Mouse (Mus musculus): ENCODE results near the gene Mrps12. TPM values are rescaled to one million over a fixed set of nuclear protein-coding genes. Genes with fewer than 3 reads are reported as not detected.
A peak's percentile ranks its signal among the peaks of the same experiment; 100 is the strongest.

Gene Mrps12
- polyA plus RNA-seq, 1 experiment from 2014 or later = 141 TPM

- peaks cover 28% of the 10 kb centered on the region for H3K36me3 ChIP-seq (ENCODE audit: control insufficient read depth, insufficient read depth, low read length)
- peak overlapping the region; percentile 13; the same call in 1 of the 2 replicates for H3K9ac ChIP-seq (ENCODE audit: low read length)
- ATAC-seq (peak; percentile 82), DNase-seq (ENCODE audit: low spot score) (peak; percentile 92)
- H3K4me1 ChIP-seq (ENCODE audit: control insufficient read depth, insufficient read depth, low read length) = no peaks in the 10 kb centered on the region; the same call in 1 of the 2 replicates
- no peaks in the 10 kb centered on the region for H3K27me3 ChIP-seq (replicated peaks; ENCODE audit: control insufficient read depth, insufficient read depth, low read length)
- H3K9me3 ChIP-seq (replicated peaks; ENCODE audit: control insufficient read depth, low read length) = no peaks in the 10 kb centered on the region
- no peak overlapping the region for H3K4me2 ChIP-seq (ENCODE audit: low read length)
- WGBS = 44% methylated on average over 6 of the region's 6 CpGs
- no peak overlapping the region for H3K4me3 ChIP-seq (ENCODE audit: low read depth, low read length)
- H3K27ac ChIP-seq (ENCODE audit: low read depth, low read length) = no peak overlapping the region
Observed at GRCm38 (mm10) chr7:28780067-28780658, 38.5 kb upstream of the Mrps12 start.

GRCm38 (mm10) chr7:28778825-28779224 is 37.2 kb upstream of the Mrps12 start:
- Histone ChIP-seq H3K9ac (ENCODE audit: low read length) (no peak overlapping the region), H3K9me3 (replicated peaks; ENCODE audit: control insufficient read depth, low read length) (no peaks in the 10 kb centered on the region), H3K4me1 (ENCODE audit: control insufficient read depth, insufficient read depth, low read length) (no peaks in the 10 kb centered on the region; the same call in 1 of the 2 replicates), H3K27me3 (replicated peaks; ENCODE audit: control insufficient read depth, insufficient read depth, low read length) (no peaks in the 10 kb centered on the region), H3K4me3 (ENCODE audit: low read depth, low read length) (no peak overlapping the region), H3K36me3 (ENCODE audit: control insufficient read depth, insufficient read depth, low read length) (peaks cover 33% of the 10 kb centered on the region), H3K27ac (ENCODE audit: low read depth, low read length) (no peak overlapping the region), H3K4me2 (ENCODE audit: low read length) (no peak overlapping the region)
- no peak for DNase-seq (ENCODE audit: low spot score)
- no peak for ATAC-seq
- 88% methylated on average over 9 of the region's 9 CpGs for WGBS

- H3K9me3 ChIP-seq (replicated peaks; ENCODE audit: control insufficient read depth, low read length) = no peaks in the 10 kb centered on the region
- DNase-seq (ENCODE audit: low spot score) = no peak
Observed at GRCm38 (mm10) chr7:28775129-28775528, 33.5 kb upstream of the Mrps12 start.

GRCm38 (mm10) chr7:28774164-28774563 is 32.5 kb upstream of the Mrps12 start:
- H3K27ac ChIP-seq (ENCODE audit: low read depth, low read length) = no peak overlapping the region
- DNase-seq (ENCODE audit: low spot score) = no peak
- no peaks in the 10 kb centered on the region for H3K4me1 ChIP-seq (ENCODE audit: control insufficient read depth, insufficient read depth, low read length)
- H3K27me3 ChIP-seq (replicated peaks; ENCODE audit: control insufficient read depth, insufficient read depth, low read length) = no peaks in the 10 kb centered on the region
- no peak overlapping the region for H3K4me2 ChIP-seq (ENCODE audit: low read length)
- ATAC-seq = no peak
- H3K36me3 ChIP-seq (ENCODE audit: control insufficient read depth, insufficient read depth, low read length) = peaks cover 21% of the 10 kb centered on the region
- 81% methylated on average over 12 of the region's 12 CpGs for WGBS
- no peaks in the 10 kb centered on the region for H3K9me3 ChIP-seq (replicated peaks; ENCODE audit: control insufficient read depth, low read length)
- H3K9ac ChIP-seq (ENCODE audit: low read length) = no peak overlapping the region
- no peak overlapping the region for H3K4me3 ChIP-seq (ENCODE audit: low read depth, low read length)

More at GRCm38 (mm10) chr7:28775129-28775528, 33.5 kb upstream of the Mrps12 start:
- no peaks in the 10 kb centered on the region; the same call in 1 of the 2 replicates for H3K4me1 ChIP-seq (ENCODE audit: control insufficient read depth, insufficient read depth, low read length)
- no peak overlapping the region for H3K9ac ChIP-seq (ENCODE audit: low read length)
- no peak overlapping the region for H3K4me2 ChIP-seq (ENCODE audit: low read length)
- H3K27ac ChIP-seq (ENCODE audit: low read depth, low read length) = no peak overlapping the region
- H3K36me3 ChIP-seq (ENCODE audit: control insufficient read depth, insufficient read depth, low read length) = peaks cover 21% of the 10 kb centered on the region
- ATAC-seq = no peak
- WGBS = 84% methylated on average over 7 of the region's 7 CpGs
- no peak overlapping the region for H3K4me3 ChIP-seq (ENCODE audit: low read depth, low read length)
- H3K27me3 ChIP-seq (replicated peaks; ENCODE audit: control insufficient read depth, insufficient read depth, low read length) = no peaks in the 10 kb centered on the region

GRCm38 (mm10) chr7:28773163-28773562 is 31.5 kb upstream of the Mrps12 start:
- Histone ChIP-seq H3K4me3 (ENCODE audit: low read depth, low read length) (no peak overlapping the region), H3K4me2 (ENCODE audit: low read length) (no peak overlapping the region), H3K9ac (ENCODE audit: low read length) (no peak overlapping the region), H3K27ac (ENCODE audit: low read depth, low read length) (no peak overlapping the region), H3K36me3 (ENCODE audit: control insufficient read depth, insufficient read depth, low read length) (peaks cover 13% of the 10 kb centered on the region; the same call in 1 of the 2 replicates), H3K27me3 (replicated peaks; ENCODE audit: control insufficient read depth, insufficient read depth, low read length) (no peaks in the 10 kb centered on the region), H3K9me3 (replicated peaks; ENCODE audit: control insufficient read depth, low read length) (no peaks in the 10 kb centered on the region), H3K4me1 (ENCODE audit: control insufficient read depth, insufficient read depth, low read length) (no peaks in the 10 kb centered on the region)
- ATAC-seq (no peak), DNase-seq (ENCODE audit: low spot score) (no peak)
- WGBS = 77% methylated on average over 3 of the region's 3 CpGs

GRCm38 (mm10) chr7:28771867-28772266 is 30.2 kb upstream of the Mrps12 start:
- Histone ChIP-seq H3K27me3 (replicated peaks; ENCODE audit: control insufficient read depth, insufficient read depth, low read length) (no peaks in the 10 kb centered on the region), H3K4me2 (ENCODE audit: low read length) (no peak overlapping the region), H3K4me1 (ENCODE audit: control insufficient read depth, insufficient read depth, low read length) (peaks cover 5% of the 10 kb centered on the region), H3K9ac (ENCODE audit: low read length) (no peak overlapping the region), H3K36me3 (ENCODE audit: control insufficient read depth, insufficient read depth, low read length) (peaks cover 9% of the 10 kb centered on the region; the same call in 1 of the 2 replicates), H3K4me3 (ENCODE audit: low read depth, low read length) (no peak overlapping the region), H3K9me3 (replicated peaks; ENCODE audit: control insufficient read depth, low read length) (no peaks in the 10 kb centered on the region), H3K27ac (ENCODE audit: low read depth, low read length) (no peak overlapping the region)
- ATAC-seq (no peak), DNase-seq (ENCODE audit: low spot score) (no peak)
- WGBS = 91% methylated on average over 11 of the region's 11 CpGs

- no peak for ATAC-seq
Observed at GRCm38 (mm10) chr7:28770309-28770708, 28.7 kb upstream of the Mrps12 start.

GRCm38 (mm10) chr7:28769414-28769958 is 27.9 kb upstream of the Mrps12 start:
- H3K27me3 ChIP-seq (replicated peaks; ENCODE audit: control insufficient read depth, insufficient read depth, low read length) = no peaks in the 10 kb centered on the region
- peaks cover 6% of the 10 kb centered on the region; the same call in 1 of the 2 replicates for H3K36me3 ChIP-seq (ENCODE audit: control insufficient read depth, insufficient read depth, low read length)
- no peak for DNase-seq (ENCODE audit: low spot score)
- peaks cover 14% of the 10 kb centered on the region for H3K4me1 ChIP-seq (ENCODE audit: control insufficient read depth, insufficient read depth, low read length)
- ATAC-seq = no peak
- no peak overlapping the region for H3K9ac ChIP-seq (ENCODE audit: low read length)
- no peak overlapping the region for H3K4me3 ChIP-seq (ENCODE audit: low read depth, low read length)
- H3K27ac ChIP-seq (ENCODE audit: low read depth, low read length) = no peak overlapping the region
- no peak overlapping the region for H3K4me2 ChIP-seq (ENCODE audit: low read length)
- no peaks in the 10 kb centered on the region for H3K9me3 ChIP-seq (replicated peaks; ENCODE audit: control insufficient read depth, low read length)
- 89% methylated on average over 9 of the region's 9 CpGs for WGBS

More at GRCm38 (mm10) chr7:28770309-28770708, 28.7 kb upstream of the Mrps12 start:
- WGBS = 99% methylated on average over 3 of the region's 3 CpGs
- no peak overlapping the region for H3K27ac ChIP-seq (ENCODE audit: low read depth, low read length)
- H3K4me2 ChIP-seq (ENCODE audit: low read length) = no peak overlapping the region
- H3K27me3 ChIP-seq (replicated peaks; ENCODE audit: control insufficient read depth, insufficient read depth, low read length) = no peaks in the 10 kb centered on the region
- no peak overlapping the region for H3K4me3 ChIP-seq (ENCODE audit: low read depth, low read length)
- peaks cover 12% of the 10 kb centered on the region for H3K4me1 ChIP-seq (ENCODE audit: control insufficient read depth, insufficient read depth, low read length)
- H3K9me3 ChIP-seq (replicated peaks; ENCODE audit: control insufficient read depth, low read length) = no peaks in the 10 kb centered on the region
- peaks cover 7% of the 10 kb centered on the region; the same call in 1 of the 2 replicates for H3K36me3 ChIP-seq (ENCODE audit: control insufficient read depth, insufficient read depth, low read length)
- no peak overlapping the region for H3K9ac ChIP-seq (ENCODE audit: low read length)
- no peak for DNase-seq (ENCODE audit: low spot score)

- no peaks in the 10 kb centered on the region for H3K27me3 ChIP-seq (replicated peaks; ENCODE audit: control insufficient read depth, insufficient read depth, low read length)
Observed at GRCm38 (mm10) chr7:28767462-28767965, 25.9 kb upstream of the Mrps12 start, which contains the start of gene Nfkbib. Gene Nfkbib, minus strand, starts transcription at chr7:28767512.

More at GRCm38 (mm10) chr7:28767462-28767965, 25.9 kb upstream of the Mrps12 start, which contains the start of gene Nfkbib:
- ATAC-seq (no peak), DNase-seq (ENCODE audit: low spot score) (no peak)
- Histone ChIP-seq H3K36me3 (ENCODE audit: control insufficient read depth, insufficient read depth, low read length) (peaks cover under 1% of the 10 kb centered on the region; the same call in 1 of the 2 replicates), H3K9ac (ENCODE audit: low read length) (peak within 1 kb of the TSS; percentile 74), H3K4me3 (ENCODE audit: low read depth, low read length) (peak within 1 kb of the TSS; percentile 71), H3K4me1 (ENCODE audit: control insufficient read depth, insufficient read depth, low read length) (peaks cover 14% of the 10 kb centered on the region), H3K27ac (ENCODE audit: low read depth, low read length) (no peak within 1 kb of the TSS), H3K9me3 (replicated peaks; ENCODE audit: control insufficient read depth, low read length) (no peaks in the 10 kb centered on the region), H3K4me2 (ENCODE audit: low read length) (peak within 1 kb of the TSS; percentile 76)
- 60% methylated on average over 7 of the region's 7 CpGs for whole genome bisulfite sequencing

Measured in forebrain, embryonic 14.5 days (tissue).